Mouse (Mus musculus): ENCODE data around the gene Ano2.
A peak's percentile ranks its signal among the peaks of the same experiment; 100 is the strongest.

The Ano2 gene

DNA sequence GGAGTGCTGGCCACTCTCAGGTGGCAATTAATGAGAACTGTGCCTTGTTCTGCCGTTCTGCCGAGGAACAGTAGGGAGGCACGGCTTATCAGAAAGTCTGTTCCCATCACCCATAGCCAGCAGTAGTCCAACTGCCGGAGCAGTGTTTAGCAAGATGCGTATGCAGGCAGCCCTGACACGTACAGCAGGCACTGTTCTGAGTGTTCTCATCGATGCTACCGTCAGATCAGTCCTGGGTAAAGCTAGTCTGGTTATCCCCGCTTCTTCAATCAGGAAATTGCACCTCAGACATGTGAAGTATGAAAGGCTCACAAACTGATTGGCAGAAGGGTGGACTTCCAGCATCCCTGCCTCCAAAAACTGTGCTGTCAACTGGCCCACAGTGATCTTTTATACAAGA is 224.2 kb downstream of the Ano2 start:
- DNase-seq (ENCODE audit: low read depth, low spot score): no peak

DNA sequence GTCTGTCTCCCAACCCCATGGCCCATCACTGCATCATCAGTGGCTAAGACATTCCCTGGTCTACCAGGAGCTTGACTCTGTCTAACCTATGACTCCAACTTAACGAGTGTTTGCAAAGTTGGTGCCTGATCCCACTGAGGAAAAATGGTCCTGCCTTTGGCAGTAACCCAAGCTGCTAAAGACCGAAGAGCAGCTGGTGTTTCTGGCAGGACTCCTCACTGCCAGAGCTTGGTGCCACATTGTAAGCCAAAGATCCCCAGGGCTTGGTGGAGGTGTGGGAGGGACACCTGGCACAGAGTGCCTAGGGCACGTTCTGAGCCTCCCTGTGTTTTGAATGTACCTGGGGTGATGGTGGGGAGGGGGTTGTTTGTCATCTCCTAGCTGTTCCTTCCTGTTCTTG is 232.5 kb downstream of the Ano2 start:
- DNase-seq (ENCODE audit: low read depth, low spot score): no peak

DNA sequence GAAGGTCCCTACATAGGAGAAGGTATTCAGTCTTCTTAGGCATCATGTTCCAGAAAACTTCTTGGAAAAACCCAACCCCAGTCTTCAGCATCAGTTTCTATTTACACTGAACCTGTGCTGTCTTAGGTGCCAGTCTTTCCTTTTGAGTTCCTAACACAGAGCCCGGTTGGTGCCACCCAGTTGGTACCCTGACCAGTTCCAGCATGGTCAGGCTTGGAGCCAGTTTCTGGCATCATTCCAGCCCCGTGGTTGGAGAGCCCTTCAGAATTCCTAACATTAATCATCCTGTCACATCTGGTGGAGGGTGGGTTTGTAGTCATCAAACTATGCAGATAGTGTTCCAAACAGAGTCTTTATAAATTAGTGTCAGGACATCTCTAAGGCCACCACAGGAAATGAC is 234.8 kb downstream of the Ano2 start:
- no peak for DNase-seq (ENCODE audit: low read depth, low spot score)

DNA sequence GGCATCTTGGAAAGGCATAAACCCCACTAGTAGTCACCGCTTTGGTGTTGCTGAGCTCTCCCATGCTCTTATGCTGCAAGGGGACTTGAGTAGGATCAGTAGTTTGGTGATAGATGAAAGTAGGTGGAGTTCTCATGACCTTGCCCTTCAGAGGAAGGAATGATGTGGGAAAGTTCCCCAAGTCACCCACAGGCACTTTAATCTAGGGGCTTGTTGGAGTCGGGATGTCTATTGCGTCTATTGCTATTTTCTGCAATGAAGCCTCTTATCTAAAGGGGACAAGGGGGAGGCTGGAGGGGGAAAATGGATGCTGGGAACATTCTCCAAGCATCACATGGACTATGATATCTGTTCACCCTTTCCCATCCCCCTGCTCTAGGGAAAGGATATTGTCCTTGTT is 235.6 kb downstream of the Ano2 start:
- no peak for DNase-seq (ENCODE audit: low read depth, low spot score)

DNA sequence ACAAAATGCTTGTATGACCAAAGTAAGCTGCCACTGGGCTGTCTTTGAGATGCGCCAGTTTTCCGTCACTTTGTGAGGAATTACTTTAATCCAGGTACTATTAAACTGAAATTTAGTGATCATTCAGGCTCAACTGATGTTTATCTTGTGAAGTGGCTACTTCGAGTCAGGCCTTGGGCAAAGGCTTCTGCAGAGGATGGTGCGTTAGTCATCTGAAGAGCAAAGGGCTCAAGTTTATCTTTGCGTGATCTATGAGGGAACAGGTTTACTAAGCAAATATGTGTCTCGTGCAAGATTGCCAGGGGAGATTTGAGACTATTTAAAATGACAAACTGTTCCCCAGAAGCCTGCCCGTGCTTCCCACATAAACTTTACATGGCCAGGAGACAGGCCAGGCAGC is 241.7 kb downstream of the Ano2 start:
- DNase-seq (ENCODE audit: low read depth, low spot score): no peak

DNA sequence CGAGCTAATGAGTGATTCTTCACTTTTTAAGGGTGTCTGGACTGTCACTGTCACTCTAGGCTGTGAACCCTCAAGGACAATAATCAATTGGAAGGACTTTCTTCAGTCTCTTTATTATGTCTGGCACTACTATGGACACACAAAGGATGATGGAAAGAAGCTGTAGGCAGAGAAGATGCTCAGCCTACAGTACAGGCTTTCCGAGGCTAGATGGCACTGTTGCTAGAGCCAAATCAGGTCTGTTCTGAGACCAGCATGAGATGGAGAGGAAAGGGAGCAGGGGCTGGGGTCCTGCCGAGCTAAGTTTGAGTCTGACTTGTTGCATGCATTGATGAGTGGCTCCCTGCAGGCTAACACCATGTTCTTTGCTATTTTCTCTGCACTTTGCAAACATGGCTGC is 264.7 kb downstream of the Ano2 start:
- DNase-seq (ENCODE audit: low read depth, low spot score): no peak

DNA sequence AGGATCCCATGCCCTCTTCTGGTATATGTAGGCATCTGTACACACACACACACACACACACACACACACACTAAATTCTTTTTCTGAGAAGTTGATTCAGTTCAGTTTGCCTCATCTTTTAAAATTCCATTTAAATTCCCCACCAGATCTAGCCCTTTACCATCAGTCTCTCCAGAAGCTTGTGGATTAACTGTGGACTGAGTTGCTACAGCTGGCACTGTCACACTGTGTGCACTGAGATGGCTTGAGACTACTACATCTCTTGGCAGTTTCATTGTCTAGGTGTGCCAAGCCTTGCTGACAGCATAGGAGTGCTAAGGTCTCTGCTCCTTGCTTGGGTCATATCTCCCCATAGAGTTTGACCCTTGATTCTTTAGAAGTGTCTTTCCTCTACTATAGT is 283.3 kb downstream of the Ano2 start:
- no peak for DNase-seq (ENCODE audit: low read depth, low spot score)

DNA sequence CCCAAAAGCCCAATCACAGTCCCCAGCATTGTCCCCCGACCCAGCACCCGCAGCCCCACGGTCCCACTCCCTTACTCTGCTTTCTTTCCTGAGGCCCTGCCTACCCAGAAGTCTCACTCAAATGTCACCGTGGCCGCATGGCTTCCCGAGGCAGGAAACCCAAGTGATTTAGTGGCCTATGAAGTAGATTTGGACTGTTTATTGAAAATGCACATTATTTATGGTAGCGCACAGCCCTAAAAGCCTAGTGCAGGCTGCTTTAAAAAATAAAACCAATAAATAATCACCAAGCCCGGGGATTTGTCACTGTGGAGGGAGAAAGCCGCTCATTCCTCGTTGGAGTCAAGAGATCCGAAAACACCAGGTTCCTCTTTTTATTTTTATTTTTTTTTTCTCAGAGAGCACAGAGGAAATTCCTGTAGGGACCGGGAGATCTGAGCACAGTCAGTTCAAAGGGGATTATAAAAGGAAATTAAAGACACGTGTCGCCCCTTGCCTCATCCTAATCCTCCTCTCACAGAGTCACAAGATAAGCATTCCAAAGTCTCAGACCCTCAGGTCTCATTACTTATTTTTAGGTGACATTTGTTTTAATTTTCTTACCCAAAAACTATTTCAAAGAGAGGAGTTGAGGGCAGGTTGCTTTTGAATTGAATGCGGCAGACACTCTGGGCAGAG is 285.7 kb downstream of the Ano2 start:
- DNase-seq (ENCODE audit: low read depth, low spot score): no peak

DNA sequence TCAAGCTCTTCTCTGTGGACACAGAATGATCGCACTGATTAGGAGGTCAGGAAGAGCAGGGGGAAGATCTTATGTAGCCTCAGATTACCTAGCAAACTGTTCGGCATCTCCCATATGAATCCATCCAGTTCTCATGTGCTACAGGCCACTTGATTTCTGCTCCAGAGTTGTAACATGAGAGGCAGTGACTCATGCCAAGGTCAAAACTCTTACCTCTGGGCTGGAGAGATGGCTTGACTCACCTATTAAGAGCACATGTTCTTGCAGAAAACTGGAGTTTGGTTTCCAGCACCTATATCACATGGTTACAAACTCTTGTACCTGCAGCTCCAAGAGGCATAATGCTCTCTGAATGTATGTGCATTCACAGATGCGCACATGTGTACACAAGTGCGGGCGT is 289.4 kb downstream of the Ano2 start:
- no peak for DNase-seq (ENCODE audit: low read depth, low spot score)

DNA sequence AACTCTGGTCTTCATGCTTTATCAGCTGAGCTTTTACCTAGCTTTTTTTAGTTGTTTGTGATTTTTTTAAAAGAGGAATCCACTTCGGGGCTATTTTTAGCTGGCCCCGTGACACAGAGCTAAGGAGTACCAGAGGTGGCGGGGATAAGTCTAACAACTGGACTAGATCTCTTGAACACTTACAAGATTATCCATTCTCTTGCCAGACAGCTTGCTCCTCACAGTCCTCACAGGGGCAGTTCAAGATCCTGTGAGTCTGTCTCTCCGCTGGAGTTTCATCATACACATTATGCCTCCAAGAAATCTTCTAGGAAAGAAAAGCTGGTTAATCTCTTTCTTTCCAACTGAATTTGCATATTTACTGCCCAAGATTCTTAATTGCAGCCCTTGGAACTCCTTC is 293.8 kb downstream of the Ano2 start:
- DNase-seq (ENCODE audit: low read depth, low spot score): no peak

DNA sequence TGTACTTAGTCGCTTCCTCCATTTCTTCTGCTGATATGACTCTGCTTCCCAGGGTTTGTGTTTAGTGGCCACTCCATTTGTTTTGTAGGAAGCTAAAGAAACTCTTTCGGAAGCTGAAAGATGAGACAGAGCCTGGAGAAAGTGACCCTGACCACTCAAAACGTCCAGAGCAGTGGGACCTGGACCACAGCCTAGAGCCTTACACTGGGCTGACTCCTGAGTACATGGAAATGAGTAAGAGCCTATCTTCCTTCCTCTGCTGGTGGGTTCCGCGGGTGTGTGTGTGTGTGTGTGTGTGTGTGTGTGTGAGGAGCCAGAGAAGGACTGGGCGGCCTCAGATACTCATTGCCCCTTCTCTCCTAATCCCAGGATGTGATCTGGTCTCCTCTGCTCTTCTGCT is 302.5 kb downstream of the Ano2 start:
- DNase-seq (ENCODE audit: low read depth, low spot score): no peak

DNA sequence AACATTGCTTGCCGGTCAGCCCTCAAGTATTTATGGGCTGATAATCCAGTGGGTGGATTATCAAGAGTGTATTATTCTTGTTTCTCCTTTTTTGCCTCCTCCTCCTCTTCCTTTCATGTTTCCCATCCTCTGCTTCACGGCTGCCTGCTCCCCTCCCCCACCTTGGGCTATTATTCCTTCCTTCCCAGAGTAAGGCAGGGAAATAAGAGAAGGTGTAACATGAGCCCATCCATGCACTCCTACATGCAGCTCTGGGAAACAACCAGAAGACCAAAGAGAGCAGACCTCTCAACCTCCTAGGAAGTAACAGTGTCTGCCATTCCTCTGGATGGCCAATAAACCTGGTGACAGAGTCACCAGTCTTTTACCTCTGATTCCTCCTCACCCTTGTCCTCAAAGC is 311.6 kb downstream of the Ano2 start:
- DNase-seq (ENCODE audit: low read depth, low spot score): no peak

DNA sequence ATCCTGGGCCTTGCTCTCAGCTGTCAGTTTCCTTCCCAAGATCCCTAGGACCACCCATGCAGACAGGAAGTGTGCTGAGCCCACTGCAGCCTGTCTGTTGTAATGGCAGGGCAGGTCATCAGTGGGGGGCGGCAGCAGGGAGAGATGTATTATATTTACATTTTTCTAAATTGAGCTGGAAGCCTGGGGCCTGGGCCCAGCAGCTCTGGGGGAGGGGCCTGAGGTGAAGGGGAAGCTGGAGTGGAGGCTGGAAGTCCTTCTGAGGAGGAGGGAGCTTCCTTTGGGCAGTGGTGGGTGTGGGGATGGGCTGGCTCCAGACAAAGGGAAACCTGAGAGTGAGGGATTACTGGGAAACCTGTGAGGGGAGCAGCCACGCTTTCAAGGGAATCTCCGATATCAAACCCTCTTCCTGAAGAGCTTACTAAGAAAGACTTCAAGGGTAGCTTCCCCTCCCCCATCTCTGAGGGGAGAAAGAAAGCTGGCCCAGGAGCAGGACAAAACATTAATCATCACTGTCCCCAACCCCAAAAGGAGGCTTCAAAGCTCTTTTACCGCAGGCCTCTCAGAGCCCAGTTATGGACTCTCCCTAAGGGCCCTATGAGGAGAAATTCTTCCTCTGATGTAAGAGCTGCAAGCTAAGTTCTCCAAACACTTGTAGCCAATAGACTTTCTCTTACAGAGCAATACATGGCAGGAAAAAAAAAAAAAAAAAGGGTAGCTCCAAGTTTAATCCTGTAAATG is 313.0 kb downstream of the Ano2 start:
- DNase-seq (ENCODE audit: low read depth, low spot score): no peak

DNA sequence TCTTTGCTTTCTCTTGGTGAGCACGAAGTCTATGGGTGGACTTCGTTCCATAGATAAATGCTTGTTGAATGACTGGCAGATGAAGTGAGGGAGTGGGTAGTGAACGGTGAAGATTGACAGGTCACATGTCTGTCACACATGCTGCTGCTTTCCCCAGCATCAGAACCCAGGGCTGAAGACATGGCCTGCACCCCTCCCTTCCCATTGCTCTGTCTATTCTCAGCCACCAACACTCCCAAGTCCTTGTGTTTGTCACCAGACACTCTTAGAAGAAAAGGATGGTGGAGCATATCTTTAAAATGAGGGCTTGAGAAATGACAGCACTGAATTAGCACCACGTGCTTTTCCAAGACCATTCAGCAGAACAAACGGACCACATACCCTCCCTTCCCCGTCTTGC is 316.4 kb downstream of the Ano2 start:
- no peak for DNase-seq (ENCODE audit: low read depth, low spot score)

DNA sequence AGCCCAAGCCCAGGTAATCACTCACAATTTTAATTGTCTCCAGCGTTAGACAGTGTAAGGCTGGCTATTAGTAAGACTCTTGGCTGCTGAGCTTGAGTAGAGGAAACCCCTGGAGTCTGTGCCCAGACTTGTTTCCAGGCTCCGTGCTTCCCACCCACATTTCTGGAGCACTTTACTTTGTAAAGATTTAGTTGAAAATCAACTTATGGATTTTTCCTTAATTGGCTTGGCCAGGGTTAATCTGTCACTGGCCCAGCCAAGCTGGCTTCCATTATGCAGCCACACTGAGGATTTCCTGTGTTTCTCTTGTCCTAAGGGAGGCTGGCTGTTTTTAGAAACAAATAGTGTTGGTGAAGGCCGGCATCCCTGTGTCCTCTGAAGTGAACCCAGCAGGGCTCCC is 318.9 kb downstream of the Ano2 start:
- peak; percentile 7 for DNase-seq (ENCODE audit: low read depth, low spot score)

DNA sequence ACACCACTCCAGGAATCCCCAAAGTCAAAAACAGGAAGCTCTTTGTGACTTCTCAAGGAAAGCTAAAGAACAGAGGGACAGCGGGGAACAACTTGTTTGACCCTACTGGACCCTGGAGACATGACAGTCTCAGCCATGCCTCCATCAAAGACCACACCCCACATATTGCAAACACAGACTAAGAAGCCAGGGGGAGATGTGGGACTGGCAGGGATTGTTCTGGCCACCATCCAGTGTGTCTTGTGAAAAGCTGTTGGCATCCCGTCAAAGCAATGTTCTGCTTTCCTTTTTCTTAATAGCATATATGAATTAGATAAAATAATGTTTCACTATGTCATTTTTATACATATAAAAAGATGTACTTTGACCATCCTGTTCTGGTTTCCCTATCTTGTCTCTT is 326.8 kb downstream of the Ano2 start:
- DNase-seq (ENCODE audit: low read depth, low spot score): no peak

DNA sequence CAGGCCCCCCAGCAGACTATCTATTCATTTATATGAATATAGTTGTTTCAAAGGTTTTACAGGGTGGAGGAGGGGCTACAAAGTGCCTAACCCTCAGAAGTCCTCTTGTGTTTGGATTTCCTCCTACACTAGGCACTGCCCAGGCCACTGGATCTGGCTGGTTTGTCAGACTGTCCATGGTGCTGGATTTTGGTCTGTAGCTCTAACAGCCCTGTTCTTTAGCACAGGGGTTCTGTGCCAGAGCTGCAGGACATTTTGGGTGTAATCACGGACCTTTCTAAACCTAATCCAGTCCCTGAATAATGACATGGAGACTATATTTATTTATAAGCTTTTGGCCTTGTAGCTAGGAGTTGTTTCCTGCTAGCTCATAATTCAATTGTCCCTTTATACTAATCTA is 328.2 kb downstream of the Ano2 start:
- no peak for DNase-seq (ENCODE audit: low read depth, low spot score)

DNA sequence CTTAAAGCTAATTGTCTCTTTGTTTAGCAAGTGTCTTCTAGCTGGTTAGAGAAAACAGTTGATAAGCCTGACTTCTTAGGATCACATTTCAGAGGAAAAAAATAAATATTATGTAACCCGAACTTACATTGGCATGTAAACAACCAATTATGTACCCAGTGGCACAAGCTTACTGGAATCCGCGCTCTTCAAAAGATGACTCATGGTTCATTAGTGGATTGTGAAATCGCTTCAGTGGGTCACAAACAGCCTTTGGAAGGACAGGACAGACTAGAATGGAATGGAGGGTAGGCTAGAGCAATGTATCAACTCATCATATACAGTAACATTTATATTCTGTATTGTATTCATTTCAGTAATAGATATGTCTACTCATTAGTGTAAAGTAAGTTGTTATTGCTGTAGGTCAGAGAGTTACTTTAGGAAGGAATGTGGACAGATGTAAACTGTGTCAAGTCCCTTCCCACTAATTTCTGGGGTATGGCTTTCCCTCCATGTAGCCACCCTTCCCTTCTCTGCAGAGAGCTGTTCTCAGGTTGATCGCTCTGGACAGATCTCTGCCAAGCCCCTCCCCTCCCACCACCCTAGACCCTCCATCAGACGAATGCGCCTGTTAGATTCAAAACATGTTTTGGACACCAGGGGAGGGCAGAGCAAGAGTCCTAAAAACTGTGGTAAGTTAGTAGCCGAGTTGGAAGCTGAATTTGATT is 343.6 kb downstream of the Ano2 start:
- peak; percentile 13 for DNase-seq (ENCODE audit: low read depth, low spot score)

DNA sequence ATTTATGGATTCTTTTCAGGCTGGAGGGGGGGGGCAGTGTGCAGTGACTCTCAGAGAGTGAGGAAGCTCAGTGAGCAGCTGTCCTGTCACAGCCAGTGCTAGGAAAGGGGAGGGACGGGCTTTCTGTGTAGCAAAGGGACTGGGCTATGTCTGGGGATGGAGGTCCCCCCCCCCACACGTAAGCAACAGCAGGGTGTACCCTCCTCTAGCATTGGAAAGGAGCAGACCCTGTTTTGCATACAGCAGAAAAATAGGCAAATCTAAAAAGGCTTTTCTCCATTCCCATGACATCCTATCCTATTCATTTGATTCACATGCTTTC is 344.1 kb downstream of the Ano2 start:
- no peak for DNase-seq (ENCODE audit: low read depth, low spot score)

DNA sequence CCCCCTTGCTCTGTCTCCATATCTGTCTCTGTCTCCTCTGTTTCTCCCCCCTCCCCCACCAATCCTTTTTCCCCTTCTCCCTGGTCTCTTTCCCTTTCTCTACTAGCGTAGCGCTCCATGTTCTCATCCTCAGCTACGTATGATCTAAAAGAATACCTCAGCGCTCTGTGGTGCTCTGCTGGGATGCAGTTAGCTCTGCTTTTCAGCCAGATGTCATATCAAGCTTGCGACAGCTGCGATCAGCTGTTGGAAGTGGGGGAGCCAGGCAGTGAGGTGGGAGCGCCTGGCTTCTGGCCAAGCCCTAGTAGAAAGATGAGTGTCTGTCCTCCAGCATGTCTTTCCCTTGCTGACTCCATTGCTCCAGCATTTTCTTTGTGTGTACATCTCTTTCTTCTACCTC is 344.5 kb downstream of the Ano2 start:
- no peak for DNase-seq (ENCODE audit: low read depth, low spot score)

DNA sequence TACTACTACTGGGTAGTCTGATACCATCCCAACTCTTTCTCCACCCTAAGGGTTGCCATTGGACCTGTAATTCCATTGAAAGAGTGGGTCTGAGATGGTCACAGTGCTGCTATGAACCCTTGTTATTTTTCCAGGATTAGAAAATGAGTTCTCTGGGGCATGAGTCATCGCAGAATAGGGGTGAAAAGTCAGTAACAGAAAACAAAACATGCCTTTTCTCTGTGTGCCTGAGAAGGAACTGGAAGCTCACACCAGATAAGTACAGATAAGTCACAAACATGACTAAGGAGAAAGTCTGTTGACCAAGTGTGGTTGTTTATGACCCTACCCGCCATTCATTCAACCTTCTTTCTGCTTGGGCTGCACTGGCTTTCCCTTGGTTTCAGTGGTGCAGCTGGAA is 345.4 kb downstream of the Ano2 start:
- no peak for DNase-seq (ENCODE audit: low read depth, low spot score)

DNA sequence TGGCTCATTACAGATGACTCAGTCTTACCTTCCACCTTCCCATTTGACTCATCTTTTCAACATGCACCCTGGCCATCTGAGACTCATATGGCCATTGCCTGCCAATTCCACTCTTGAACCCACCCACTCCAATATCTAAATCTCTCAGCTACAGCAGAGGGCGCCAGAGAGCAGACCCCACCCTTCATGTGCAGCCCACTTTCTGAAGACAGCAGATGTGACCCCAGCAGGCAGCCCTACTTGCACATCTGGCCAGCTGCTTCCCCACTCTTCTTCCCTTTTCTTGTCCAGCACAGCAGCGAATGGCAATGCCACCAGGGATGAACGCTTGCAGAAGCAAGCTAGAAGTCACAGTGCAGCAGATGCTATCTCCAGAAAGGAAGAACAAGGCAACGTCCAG is 355.7 kb downstream of the Ano2 start:
- no peak for DNase-seq (ENCODE audit: low read depth, low spot score)

DNA sequence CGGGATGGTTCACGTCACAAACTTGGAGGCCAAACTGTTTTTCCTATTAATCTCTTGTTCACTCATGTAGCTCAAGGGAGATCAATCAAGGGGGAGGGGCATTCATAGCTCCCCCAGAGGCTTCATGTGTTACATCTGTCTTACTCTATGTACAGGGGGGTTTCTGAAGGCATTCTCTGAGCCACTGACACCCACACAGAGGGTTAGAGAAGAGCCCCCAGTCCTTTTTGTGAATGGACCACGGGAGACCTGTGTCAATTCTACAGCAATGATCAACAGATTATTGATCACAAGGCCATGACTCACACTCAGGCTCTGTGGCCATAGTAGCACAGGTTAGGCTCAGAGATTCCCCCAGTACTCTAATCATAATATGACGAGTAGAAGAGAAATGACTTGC is 358.0 kb downstream of the Ano2 start:
- no peak for DNase-seq (ENCODE audit: low read depth, low spot score)
